Mouse (Mus musculus) cortical plate, adult 2 months (tissue): ENCODE measurements around the gene Mocs3.

Experiments used
- CTCF ChIP-seq: fragments of 200-500 bp; IDR thresholded peaks from 2 replicates; pipeline ENCODE4 v1.5.1; 2011; ENCODE audit warnings: mild to moderate bottlenecking, control low read depth, low read length; ENCODE audit not compliant: insufficient read depth; ENCODE audit errors: extremely low read depth
- POLR2A ChIP-seq: fragments of 200-500 bp; IDR thresholded peaks from 2 replicates; pipeline ENCODE4 v1.6.1; 2011; ENCODE audit warnings: mild to moderate bottlenecking, low read length, control low read depth; ENCODE audit not compliant: insufficient read depth; ENCODE audit errors: extremely low read depth

GRCm38 (mm10) chr2:168230773-168231470, 500 bp downstream of the Mocs3 start:
- TF ChIP-seq CTCF (no peak), POLR2A (no peak)
